Mouse (Mus musculus) brain, embryonic 14.5 days (tissue): ENCODE data around the gene Ssbp4. TPM values are rescaled to one million over a fixed set of nuclear protein-coding genes. Genes with fewer than 3 reads are reported as not detected.

Experiments
- DNase-seq: peaks from one replicate; pipeline ENCODE4 v3.0.0-alpha.2; 2011; ENCODE audit warnings: low read depth
- CTCF ChIP-seq: fragments of 200-500 bp; IDR thresholded peaks from 2 replicates; pipeline ENCODE4 v1.5.1; 2012; ENCODE audit warnings: inconsistent platforms, mild to moderate bottlenecking, moderate library complexity, borderline replicate concordance; ENCODE audit not compliant: insufficient read depth, insufficient read length; ENCODE audit errors: extremely low read depth
- POLR2A ChIP-seq: fragments of 200-500 bp; IDR thresholded peaks from 2 replicates; pipeline ENCODE4 v1.6.1; 2012; ENCODE audit warnings: mild to moderate bottlenecking, inconsistent platforms, borderline replicate concordance; ENCODE audit not compliant: poor library complexity, insufficient read depth, insufficient read length, severe bottlenecking; ENCODE audit errors: extremely low read depth
- polyA plus RNA-seq: library from polyadenylated mRNA; depleted of rRNA; stranded (reverse); fragments of >200 nt; gene quantifications from 2 replicates; pipeline ENCODE4 v1.2.3, GENCODE M21; 2012

Gene Ssbp4
- polyA plus RNA-seq, 1 experiment: 202 TPM

DNA sequence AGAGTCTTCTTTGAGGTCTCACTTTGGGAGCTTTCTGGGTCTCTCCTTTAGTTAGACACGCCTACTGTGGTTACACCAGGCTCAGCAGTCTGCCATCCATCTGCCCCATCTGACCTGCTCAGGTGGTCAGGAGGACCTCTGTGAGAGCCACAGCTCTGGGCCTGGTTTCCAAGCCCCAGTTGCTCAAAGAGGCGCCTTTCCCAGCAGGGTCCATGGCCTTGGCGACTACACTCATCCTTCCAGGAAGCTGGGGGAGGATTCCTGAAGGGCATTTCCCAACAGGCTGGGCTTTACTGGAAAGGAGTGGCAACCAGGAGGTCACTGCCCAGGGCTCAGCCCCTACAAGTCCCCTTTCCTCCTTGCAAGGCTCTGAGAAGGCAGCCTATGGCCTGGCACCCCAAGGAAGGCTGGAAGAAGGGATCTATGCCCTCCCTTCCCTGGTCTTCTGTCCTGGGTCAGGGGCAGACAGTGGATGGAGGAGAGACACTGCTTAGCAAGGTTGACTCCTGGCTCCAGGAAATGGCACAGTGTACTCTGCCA, 43.9 kb downstream of the Ssbp4 start:
- TF ChIP-seq CTCF (no peak), POLR2A (no peak)
- DNase-seq: no peak

DNA sequence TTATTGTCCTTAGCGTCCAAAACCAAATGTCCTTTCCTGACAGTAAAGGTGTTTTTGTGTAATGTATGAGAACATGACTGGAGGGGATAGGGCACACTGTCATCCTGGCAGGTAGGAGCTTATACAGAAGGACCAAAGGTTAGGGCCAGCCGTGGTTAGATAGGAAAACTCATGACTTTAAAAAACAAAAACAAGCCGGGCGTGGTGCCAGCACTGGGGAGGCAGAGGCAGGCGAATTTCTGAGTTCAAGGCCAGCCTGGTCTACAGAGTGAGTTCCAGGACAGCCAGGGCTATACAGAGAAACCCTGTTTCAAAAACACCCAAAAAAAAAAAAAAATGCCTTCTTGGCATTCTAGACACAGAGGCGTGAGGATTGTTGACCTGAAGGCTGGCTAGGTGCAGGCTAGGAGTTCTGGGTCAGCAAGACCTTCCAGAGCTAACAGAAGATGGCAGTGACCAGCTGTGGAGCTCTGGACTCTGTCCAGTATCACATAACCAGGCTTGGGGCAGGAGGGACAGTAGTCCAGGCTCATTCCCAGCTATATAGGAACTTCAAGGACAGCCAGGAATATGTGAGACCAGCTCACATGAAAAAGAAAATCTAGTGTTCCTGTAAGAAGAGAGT, 44.8 kb downstream of the Ssbp4 start:
- TF ChIP-seq CTCF: no peak
- DNase-seq: no peak

DNA sequence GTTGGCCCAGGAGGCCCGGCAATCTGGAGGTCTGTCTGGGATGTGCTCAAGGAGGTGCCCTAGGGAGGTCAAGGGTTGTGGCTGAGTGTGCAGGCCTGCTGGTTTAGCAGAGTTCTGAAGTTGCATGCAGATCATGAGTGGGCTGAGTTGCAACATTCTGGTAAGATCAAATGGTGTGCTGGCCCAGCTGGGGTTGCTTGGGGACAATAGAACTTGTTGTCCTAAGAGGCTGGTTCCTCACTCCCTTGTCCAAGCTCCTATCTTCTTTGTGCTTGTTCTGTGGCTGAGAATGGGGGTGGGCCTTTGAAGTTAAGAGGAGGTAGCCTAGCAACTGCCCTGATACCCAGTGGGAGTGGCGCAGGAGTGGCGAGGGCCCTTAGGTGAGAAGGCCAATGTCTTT, 45.9 kb downstream of the Ssbp4 start:
- TF ChIP-seq POLR2A: no peak
- TF ChIP-seq CTCF: no peak
- no peak for DNase-seq

DNA sequence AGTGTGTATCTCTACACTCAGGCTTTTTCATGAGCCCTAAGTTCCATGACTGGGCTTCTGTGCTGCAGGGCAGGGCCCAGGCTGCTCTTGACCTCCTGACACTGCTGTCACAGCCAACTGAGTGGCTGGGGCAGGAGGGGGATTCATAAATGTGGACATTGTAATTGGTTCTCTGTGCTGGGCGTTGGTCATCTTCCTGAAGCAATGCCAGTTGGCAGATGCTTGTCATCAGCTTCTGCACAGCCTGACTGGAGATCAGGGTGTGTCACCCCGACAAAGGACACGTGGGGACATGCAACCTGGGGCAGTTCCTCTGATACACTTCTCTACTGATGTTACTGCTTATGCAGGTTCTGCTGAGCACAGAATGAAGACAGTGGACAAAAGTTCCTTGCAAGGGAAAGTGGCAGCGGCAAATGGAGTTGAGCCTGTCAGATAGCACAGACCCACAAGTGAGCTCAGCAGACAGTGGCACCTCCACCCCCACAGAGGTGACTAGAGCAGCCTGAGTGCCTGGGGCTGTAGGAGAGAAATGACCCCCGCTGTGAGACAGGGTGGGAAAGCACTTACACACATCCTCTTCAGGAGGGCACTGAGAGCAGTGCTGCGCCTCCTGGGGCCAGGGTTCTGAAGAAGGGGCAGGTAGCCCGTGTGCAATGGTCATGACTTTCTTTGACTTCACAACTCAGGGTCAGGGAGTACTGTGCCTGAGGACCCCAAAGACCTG, 46.7 kb downstream of the Ssbp4 start:
- DNase-seq: no peak
- no peak for TF ChIP-seq CTCF

DNA sequence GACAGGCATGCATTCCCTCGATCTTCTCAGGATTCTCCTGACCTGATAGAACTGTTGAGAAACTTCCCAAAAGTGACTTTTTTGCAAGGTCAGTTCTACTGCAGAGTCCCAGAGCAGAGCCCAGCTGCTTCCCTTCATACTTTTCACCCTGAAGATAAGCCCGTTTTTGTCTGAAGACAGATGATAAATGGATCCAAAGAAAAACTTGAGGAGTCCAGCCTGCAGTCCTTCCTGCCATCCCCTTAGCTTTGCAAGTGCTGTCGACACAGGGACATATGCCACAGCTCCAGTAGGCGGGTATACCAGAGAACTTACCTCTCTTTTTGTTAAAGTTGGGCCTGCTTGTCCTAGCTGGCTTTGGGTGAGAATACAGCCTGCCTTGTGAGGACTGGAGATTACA, 47.3 kb downstream of the Ssbp4 start:
- DNase-seq: no peak
- TF ChIP-seq CTCF (no peak), POLR2A (no peak)

DNA sequence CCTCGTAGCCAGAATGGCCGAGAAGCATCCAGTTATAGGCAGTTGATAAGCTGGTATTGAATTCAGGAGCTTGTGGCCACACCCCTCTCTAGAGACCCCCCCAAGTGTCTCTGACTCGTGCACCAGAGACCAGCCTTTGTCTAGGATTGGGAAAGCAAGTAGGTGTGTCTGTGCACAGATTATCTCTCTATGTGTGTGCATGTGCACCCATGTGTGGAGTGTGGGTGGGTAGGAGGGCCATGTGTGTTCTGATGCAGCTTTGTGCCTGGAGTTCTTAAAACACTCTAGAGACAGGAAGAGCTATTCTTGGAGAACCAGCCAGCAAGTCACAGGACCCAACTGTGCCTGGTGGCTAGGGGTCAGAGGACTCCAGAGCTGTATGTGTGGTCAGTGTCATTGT, 48.1 kb downstream of the Ssbp4 start:
- TF ChIP-seq CTCF: no peak
- TF ChIP-seq POLR2A: no peak
- DNase-seq: no peak

DNA sequence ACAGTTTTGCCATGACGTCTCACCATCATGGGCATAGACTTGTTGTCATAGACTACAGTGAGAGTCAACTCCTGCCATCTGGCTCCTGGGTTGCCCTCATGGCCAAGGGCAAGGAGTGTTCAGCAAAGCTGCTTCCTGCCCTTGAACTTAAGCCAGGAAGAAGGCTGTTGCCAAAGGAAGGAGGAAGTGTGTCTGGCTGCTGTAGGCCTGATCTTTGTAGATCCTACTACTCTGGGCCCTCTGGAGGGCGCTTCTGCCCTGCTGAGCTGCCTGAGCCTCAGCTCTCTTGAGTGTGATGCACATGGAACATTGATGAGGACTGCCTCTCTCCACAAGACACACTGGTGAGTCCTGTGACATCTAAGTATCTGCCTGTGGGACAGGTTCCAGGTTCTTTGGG, 48.6 kb downstream of the Ssbp4 start:
- DNase-seq: no peak
- TF ChIP-seq POLR2A (no peak), CTCF (no peak; the same call in 1 of the 2 replicates)

DNA sequence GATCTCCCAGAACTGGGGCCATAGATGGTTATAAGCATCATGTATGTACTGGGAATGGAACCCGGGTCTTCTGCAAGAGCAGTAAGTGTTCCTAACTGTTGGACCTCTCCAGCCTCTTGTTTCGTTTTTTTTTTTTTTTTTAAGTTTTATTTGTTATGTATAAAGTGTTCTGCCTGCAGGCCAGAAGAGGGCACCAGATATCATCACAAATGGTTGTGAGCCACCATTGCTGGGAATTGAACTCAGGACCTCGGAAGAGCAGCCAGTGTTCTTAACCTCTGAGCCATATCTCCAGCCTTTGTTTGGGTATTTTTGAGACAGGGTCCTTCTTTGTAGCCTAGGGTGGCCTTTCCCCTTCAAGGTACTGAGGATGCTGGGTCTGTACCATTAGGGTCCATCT, 49.7 kb downstream of the Ssbp4 start:
- no peak for DNase-seq
- TF ChIP-seq POLR2A (no peak), CTCF (no peak)

DNA sequence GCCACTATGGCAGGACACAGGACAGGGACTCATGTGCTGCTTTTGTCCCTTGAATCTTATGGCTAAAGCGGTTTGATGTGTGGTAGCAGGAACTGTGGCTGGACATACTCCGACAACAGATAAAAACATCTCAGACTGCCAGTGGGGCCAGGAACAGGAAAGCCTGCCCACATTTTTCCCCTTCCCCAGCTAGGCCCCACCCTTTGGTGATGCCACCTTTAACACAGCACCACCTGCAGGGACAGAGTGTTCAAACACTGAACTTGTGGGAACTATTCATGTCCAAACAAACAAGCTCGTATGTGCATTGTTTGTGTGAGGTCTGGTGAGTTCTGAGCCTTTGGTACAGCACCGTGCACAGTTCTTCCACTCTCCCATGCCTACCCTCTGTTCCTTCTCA, 50.3 kb downstream of the Ssbp4 start:
- TF ChIP-seq CTCF (no peak), POLR2A (no peak)
- DNase-seq: no peak

DNA sequence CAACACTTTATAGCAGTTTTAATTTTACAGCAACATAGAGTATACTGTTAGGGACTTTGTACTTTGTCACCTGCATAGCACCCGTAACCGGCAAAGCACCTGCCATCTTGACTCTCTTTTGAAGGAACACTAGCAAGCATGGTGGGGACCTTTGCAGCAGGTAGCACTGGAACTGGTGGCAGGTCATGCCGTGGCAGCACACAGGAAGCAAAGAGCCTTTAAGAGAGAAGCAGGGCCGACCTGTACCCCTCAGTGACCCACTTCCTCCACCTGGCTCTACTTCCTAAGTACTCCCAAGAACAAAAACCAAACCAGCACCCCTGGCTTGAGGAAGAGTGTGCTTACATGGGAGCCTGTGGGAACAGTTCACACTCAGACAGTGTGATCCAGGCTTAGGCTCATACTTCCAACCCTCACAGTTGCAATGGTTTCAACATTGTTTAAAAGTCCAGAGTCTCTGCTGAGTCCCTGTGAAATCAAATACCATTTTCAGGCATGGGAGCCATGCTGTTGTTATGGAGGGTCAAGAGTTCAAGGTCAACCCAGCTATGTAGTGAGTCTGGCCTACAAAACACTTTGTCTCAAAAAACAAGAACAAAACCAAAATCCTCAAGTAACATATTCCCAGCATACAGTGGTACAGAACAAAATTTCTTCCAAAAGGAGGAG, 53.5 kb downstream of the Ssbp4 start:
- TF ChIP-seq POLR2A (no peak), CTCF (no peak)
- DNase-seq: no peak

DNA sequence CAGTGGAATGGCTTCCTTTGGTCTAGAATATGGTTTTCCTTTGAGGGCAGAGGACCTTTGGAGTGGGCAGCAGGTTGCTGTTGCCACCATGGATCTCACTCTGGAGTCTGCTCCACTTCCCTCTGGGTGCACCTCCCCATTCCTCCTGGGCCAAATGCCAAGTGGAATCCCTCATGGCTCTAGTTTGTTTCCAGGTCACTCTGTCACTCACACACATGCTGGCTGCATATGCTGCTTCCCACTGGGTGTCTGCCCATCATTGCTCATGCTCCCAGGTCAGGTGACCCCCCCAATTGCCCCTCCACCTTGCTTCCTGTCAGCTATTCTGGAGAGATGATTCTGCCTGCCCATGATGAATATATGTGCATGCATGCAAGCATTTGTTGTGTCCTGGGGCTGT, 54.9 kb downstream of the Ssbp4 start:
- TF ChIP-seq POLR2A (no peak), CTCF (no peak)
- DNase-seq: peak; percentile 44

DNA sequence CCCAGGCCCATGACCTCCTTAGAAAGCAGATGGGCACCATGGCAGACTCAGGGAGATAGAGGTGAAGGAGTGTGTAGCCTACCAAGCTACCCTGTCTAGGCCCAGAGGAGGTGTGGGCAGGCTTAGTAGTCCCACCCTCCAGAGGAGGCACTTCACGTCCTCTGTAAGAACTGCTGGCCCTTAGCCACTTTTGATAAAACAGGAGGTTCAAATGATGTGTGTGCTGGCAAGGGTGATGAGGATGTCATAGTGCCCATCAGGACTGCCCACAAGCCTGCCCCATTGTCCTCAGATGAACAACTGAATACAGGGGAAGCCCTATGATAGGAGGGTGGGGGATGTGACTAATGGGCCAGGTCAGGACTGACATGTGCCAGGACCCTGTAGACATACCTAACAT, 55.8 kb downstream of the Ssbp4 start:
- no peak for DNase-seq
- TF ChIP-seq CTCF (no peak), POLR2A (no peak)
